In genomic region chr15:22789696-22790095, GRCm38 (mm10) we compare ENCODE assay signal across 26 mouse cellular contexts.
DNase-seq lines count a peak whose midpoint lies in the region; ATAC-seq and TF ChIP-seq lines count a peak whose summit lies in the region.
"Had no signal": no experiment of that assay in that cellular context is flagged by ENCODE, and none has a peak within 500 bp of the region (broad histone marks: within the 10 kb centered on the region; RNA-seq: fewer than 3 reads in every experiment).

No protein-coding gene starts in this region.

- TF ChIP-seq CTCF in liver, adult 2 months (IDR thresholded peaks at IDR 0.05; ENCODE audit: low read depth, low read length), result no peak
- TF ChIP-seq CTCF in lung, postnatal 0 days (IDR thresholded peaks at IDR 0.05), result no peak

- no peak for ATAC-seq in liver, embryonic 11.5 days (replicated peaks; ENCODE audit: low FRiP score)
- ATAC-seq in lung, postnatal 0 days, result no peak
- ATAC-seq in erythroid progenitor cell, adult 5-6 weeks (replicated peaks; ENCODE audit: low FRiP score, poor library complexity, severe bottlenecking), result no peak
- ATAC-seq: forebrain, embryonic 14.5 days; forebrain, postnatal 0 days had no signal

- H3K4me1 ChIP-seq in liver, adult 2 months (ENCODE audit: control insufficient read depth, insufficient read depth, low read length), result peaks cover 2% of the 10 kb centered on the region; the same call in 1 of the 2 replicates
- H3K4me1 ChIP-seq in liver, embryonic 11.5 days (replicated peaks; ENCODE audit: control insufficient read depth, insufficient read depth, low read length), result no peaks in the 10 kb centered on the region
- no peaks in the 10 kb centered on the region for H3K4me1 ChIP-seq in lung, postnatal 0 days (ENCODE audit: insufficient read depth, low read depth, low read length)
- H3K4me1 ChIP-seq: heart, embryonic 12.5 days; heart, embryonic 15.5 days; hindbrain, embryonic 10.5 days; hindbrain, embryonic 13.5 days had no signal

- no peaks in the 10 kb centered on the region for H3K27me3 ChIP-seq in liver, adult 2 months (ENCODE audit: control insufficient read depth, insufficient read depth, low read length)
- no peaks in the 10 kb centered on the region for H3K27me3 ChIP-seq in liver, embryonic 11.5 days (replicated peaks; ENCODE audit: control insufficient read depth, insufficient read depth, low read length)
- H3K27me3 ChIP-seq in lung, postnatal 0 days (replicated peaks; ENCODE audit: insufficient read depth, low read length), result no peaks in the 10 kb centered on the region
- H3K27me3 ChIP-seq: CH12.LX; heart, embryonic 12.5 days; heart, embryonic 15.5 days; hindbrain, embryonic 13.5 days had no signal

- H3K4me3 ChIP-seq in liver, adult 2 months (ENCODE audit: insufficient read depth, low read depth, low read length), result no peak overlapping the region
- H3K4me3 ChIP-seq in liver, embryonic 11.5 days (ENCODE audit: low read depth, low read length), result no peak overlapping the region
- no peak overlapping the region for H3K4me3 ChIP-seq in lung, postnatal 0 days (ENCODE audit: low read depth, low read length)
- H3K4me3 ChIP-seq: gastrocnemius, adult 2 months; heart, embryonic 12.5 days; heart, embryonic 15.5 days; hindbrain, embryonic 10.5 days; hindbrain, embryonic 13.5 days had no signal

- 52% methylated on average over 6 of the region's 6 CpGs for WGBS in liver, adult 2 months
- 82% methylated on average over 6 of the region's 6 CpGs for WGBS in liver, embryonic 11.5 days
- 67% methylated on average over 6 of the region's 6 CpGs for WGBS in lung, postnatal 0 days

- peak; percentile 81 for DNase-seq in liver, adult 2 months (ENCODE audit: extremely low read depth, low read depth, low spot score)
- no peak for DNase-seq in liver, embryonic 11.5 days (ENCODE audit: low spot score)
- peak; percentile 21 for DNase-seq in lung, postnatal 0 days (ENCODE audit: low spot score)
- no peak for DNase-seq in lung, postnatal 36 days
- DNase-seq in brain, adult 2 months (ENCODE audit: low read depth, low spot score), result peak; percentile 4
- DNase-seq in telencephalon, adult 2 months (ENCODE audit: low read depth, low spot score), result peak; percentile 4
- DNase-seq: adrenal gland, adult 2 months; adrenal gland, postnatal 14 days; B cell, adult 2 months; cerebellum, adult 11-12 months; cerebellum, adult 9-10 months; cerebellum, postnatal 14 days; forebrain, postnatal 0 days; gastrocnemius, adult 2 months; gastrocnemius, postnatal 14 days; heart, adult 18-20 months; heart, postnatal 10 days; heart, postnatal 36 days had no signal

- TF ChIP-seq EP300 in lung, postnatal 0 days (IDR thresholded peaks at IDR 0.05), result no peak

- no peak overlapping the region for H3K4me2 ChIP-seq in liver, embryonic 11.5 days
- H3K4me2 ChIP-seq in lung, postnatal 0 days (replicated peaks; ENCODE audit: low read depth, low read length), result no peak overlapping the region
- H3K4me2 ChIP-seq: heart, embryonic 12.5 days; heart, embryonic 15.5 days; hindbrain, embryonic 13.5 days had no signal

- no peak overlapping the region for H3K9ac ChIP-seq in liver, adult 2 months (ENCODE audit: low read depth, low read length)
- no peak overlapping the region for H3K9ac ChIP-seq in liver, embryonic 11.5 days (ENCODE audit: low read depth, low read length)
- H3K9ac ChIP-seq in lung, postnatal 0 days (replicated peaks; ENCODE audit: low read depth), result no peak overlapping the region
- H3K9ac ChIP-seq: forebrain, postnatal 0 days; heart, embryonic 12.5 days; heart, embryonic 15.5 days; hindbrain, embryonic 13.5 days had no signal

- TF ChIP-seq POLR2A in liver, adult 2 months (IDR thresholded peaks at IDR 0.05; ENCODE audit: extremely low read depth, insufficient read depth, low read length), result no peak

- H3K9me3 ChIP-seq in liver, embryonic 11.5 days (ENCODE audit: control insufficient read depth, low read length), result no peaks in the 10 kb centered on the region
- no peaks in the 10 kb centered on the region for H3K9me3 ChIP-seq in lung, postnatal 0 days (ENCODE audit: low read length)
- H3K9me3 ChIP-seq: G1E; heart, embryonic 12.5 days; heart, embryonic 15.5 days; hindbrain, embryonic 10.5 days; hindbrain, embryonic 13.5 days had no signal

- no peaks in the 10 kb centered on the region for H3K36me3 ChIP-seq in liver, adult 2 months (ENCODE audit: control insufficient read depth, insufficient read depth, low read length)
- no peaks in the 10 kb centered on the region for H3K36me3 ChIP-seq in liver, embryonic 11.5 days (ENCODE audit: control insufficient read depth, insufficient read depth, low read length)
- no peaks in the 10 kb centered on the region for H3K36me3 ChIP-seq in lung, postnatal 0 days (ENCODE audit: insufficient read depth, low read length)
- H3K36me3 ChIP-seq: G1E; heart, embryonic 12.5 days; heart, embryonic 15.5 days; hindbrain, embryonic 10.5 days; hindbrain, embryonic 13.5 days had no signal

- H3K79me2 ChIP-seq in liver, adult 2 months (ENCODE audit: control insufficient read depth, insufficient read depth, low read length), result no peaks in the 10 kb centered on the region

- H3K27ac ChIP-seq in liver, adult 2 months (replicated peaks; ENCODE audit: insufficient read depth, low read depth, low read length), result no peak overlapping the region
- H3K27ac ChIP-seq in liver, embryonic 11.5 days (ENCODE audit: low read depth, low read length), result no peak overlapping the region
- H3K27ac ChIP-seq in lung, postnatal 0 days (ENCODE audit: low read length), result no peak overlapping the region
- H3K27ac ChIP-seq: gastrocnemius, adult 2 months; heart, embryonic 15.5 days; hindbrain, embryonic 10.5 days; hindbrain, embryonic 13.5 days had no signal

Comparison
In these comparisons a context has a peak if more than half of its experiments do, and no peak if none do; other contexts are left out.
1. DNase-seq: peak in liver, adult 2 months (single experiment), lung, postnatal 0 days (single experiment), brain, adult 2 months (single experiment) and telencephalon, adult 2 months (single experiment); none in liver, embryonic 11.5 days (single experiment) and lung, postnatal 36 days (single experiment).